Mouse (Mus musculus) retina, adult 2 months (tissue): ENCODE data around the gene Rnf144b.

Source experiments
- DNase-seq: peaks from one replicate; pipeline ENCODE4 v3.0.0-alpha.2; 2012; ENCODE audit warnings: low read depth, low spot score

Rnf144b gene

GRCm38 (mm10) chr13:47124986-47125385, 2.5 kb downstream of the Rnf144b start:
- no peak for DNase-seq

GRCm38 (mm10) chr13:47125595-47125994, 3.1 kb downstream of the Rnf144b start:
- no peak for DNase-seq

- no peak for DNase-seq
These were observed 6.6 kb downstream of the Rnf144b start for GRCm38 (mm10) chr13:47129090-47129489.

- DNase-seq: no peak
These were observed 10.6 kb downstream of the Rnf144b start for GRCm38 (mm10) chr13:47133058-47133457.

- no peak for DNase-seq
These were observed 12.4 kb downstream of the Rnf144b start for GRCm38 (mm10) chr13:47134836-47135235.

- DNase-seq: no peak
These were observed 13.3 kb downstream of the Rnf144b start for GRCm38 (mm10) chr13:47135741-47136140.

- no peak for DNase-seq
These were observed 20.3 kb downstream of the Rnf144b start for GRCm38 (mm10) chr13:47142764-47143163.

- DNase-seq: no peak
These were observed 23.5 kb downstream of the Rnf144b start for GRCm38 (mm10) chr13:47145939-47146338.

- DNase-seq: no peak
These were observed 23.9 kb downstream of the Rnf144b start for GRCm38 (mm10) chr13:47146388-47146787.

- DNase-seq: no peak
These were observed 26.1 kb downstream of the Rnf144b start for GRCm38 (mm10) chr13:47148573-47148972.

GRCm38 (mm10) chr13:47149993-47150392, 27.5 kb downstream of the Rnf144b start:
- no peak for DNase-seq

GRCm38 (mm10) chr13:47151060-47151459, 28.6 kb downstream of the Rnf144b start:
- no peak for DNase-seq

GRCm38 (mm10) chr13:47152390-47152789, 29.9 kb downstream of the Rnf144b start:
- DNase-seq: peak; percentile 73

- no peak for DNase-seq
These were observed 30.8 kb downstream of the Rnf144b start for GRCm38 (mm10) chr13:47153206-47153605.

GRCm38 (mm10) chr13:47154866-47155265, 32.4 kb downstream of the Rnf144b start:
- DNase-seq: peak; percentile 40

- no peak for DNase-seq
These were observed 34.4 kb downstream of the Rnf144b start for GRCm38 (mm10) chr13:47156841-47157240.

GRCm38 (mm10) chr13:47162001-47162400, 39.5 kb downstream of the Rnf144b start:
- no peak for DNase-seq

- no peak for DNase-seq
These were observed 42.3 kb downstream of the Rnf144b start for GRCm38 (mm10) chr13:47164732-47165131.

GRCm38 (mm10) chr13:47165261-47165660, 42.8 kb downstream of the Rnf144b start:
- DNase-seq: no peak

GRCm38 (mm10) chr13:47168484-47168883, 46.0 kb downstream of the Rnf144b start:
- DNase-seq: no peak

GRCm38 (mm10) chr13:47170026-47170425, 47.6 kb downstream of the Rnf144b start:
- DNase-seq: no peak

GRCm38 (mm10) chr13:47170811-47171555, 48.5 kb downstream of the Rnf144b start:
- DNase-seq: no peak

GRCm38 (mm10) chr13:47172891-47173290, 50.4 kb downstream of the Rnf144b start:
- no peak for DNase-seq

GRCm38 (mm10) chr13:47178182-47178581, 55.7 kb downstream of the Rnf144b start:
- DNase-seq: no peak
